Mouse (Mus musculus): Measurements from ENCODE around the gene Usp30.

DNA sequence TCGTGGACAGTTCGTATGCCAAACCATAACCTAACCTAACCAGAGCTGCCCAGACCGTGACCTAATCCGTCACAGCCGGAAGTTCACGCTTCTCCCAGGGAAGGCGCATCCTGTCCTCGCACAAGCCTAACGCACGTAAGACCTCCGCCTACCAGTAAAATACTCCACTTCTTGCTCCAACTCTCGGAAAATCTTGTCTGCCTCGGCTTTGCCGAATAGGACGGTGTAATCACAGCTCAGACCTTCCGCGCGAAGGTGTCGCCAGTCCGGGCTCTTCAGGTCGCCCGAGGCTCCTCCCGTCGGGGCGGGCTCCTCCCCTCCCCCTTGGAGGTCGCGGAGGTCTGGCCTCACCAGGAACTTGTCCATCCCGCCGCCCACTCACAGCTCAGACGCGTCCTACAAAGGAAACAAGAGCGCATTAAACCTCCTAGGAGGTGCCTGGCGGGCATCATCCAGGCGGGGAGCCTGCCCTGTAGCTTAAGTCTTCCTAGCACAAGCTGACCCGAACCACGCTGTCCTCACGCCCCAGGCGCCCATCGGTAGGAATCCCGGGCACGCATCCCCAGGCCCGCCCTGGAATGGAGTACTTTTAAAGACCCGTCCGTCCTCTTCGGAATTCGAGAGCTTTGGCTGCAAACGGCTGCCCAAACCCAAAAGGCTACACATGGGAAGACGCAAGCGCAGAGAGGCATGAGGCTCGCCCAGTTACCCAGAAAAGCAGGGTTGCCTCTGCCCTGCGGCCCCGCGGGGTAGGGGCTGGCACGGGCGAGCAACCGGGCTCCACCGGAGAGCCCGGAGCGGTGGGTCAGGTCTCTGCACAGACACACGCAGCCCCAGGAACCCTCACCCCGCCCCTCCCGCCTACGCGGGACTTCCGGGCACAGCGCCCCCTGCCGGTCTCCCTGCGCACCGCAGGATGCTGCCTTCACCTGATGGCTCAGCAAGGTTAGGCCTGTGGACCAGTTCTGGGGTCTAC lies 62.4 kb downstream of the Usp30 start, which contains the start of gene Alkbh2:
- TF ChIP-seq CTCF (IDR thresholded peaks at IDR 0.05; ENCODE audit: extremely low read depth, insufficient read depth, low read length), result peak; percentile 77
- TF ChIP-seq POLR2A (IDR thresholded peaks at IDR 0.05; ENCODE audit: extremely low read depth, insufficient read depth, low read length), result peak; percentile 55; the same call in 1 of the 2 replicates
